Mouse (Mus musculus) kidney, adult 2 months (tissue): ENCODE measurements around the gene Klrb1b. TPM values are rescaled to one million over a fixed set of nuclear protein-coding genes. Genes with fewer than 3 reads are reported as not detected.

Experiments used
- DNase-seq: peaks from one replicate; pipeline ENCODE4 v3.0.0; 2021
- H3K27ac ChIP-seq: fragments of 200-500 bp; 2 replicates; pipeline ENCODE4 v1.5.1; 2012; ENCODE audit warnings: low read depth, low read length, control low read depth, inconsistent platforms; ENCODE audit not compliant: insufficient read depth
- H3K27me3 ChIP-seq: fragments of 200-500 bp; replicated peaks from 2 replicates; pipeline ENCODE4 v1.6.1; 2012; ENCODE audit warnings: mild to moderate bottlenecking, moderate library complexity, low read length, inconsistent platforms; ENCODE audit not compliant: control insufficient read depth, insufficient read depth
- H3K36me3 ChIP-seq: fragments of 200-500 bp; 2 replicates; pipeline ENCODE4 v1.6.1; 2012; ENCODE audit warnings: mild to moderate bottlenecking, moderate library complexity, low read length, inconsistent platforms; ENCODE audit not compliant: control insufficient read depth, insufficient read depth
- H3K4me1 ChIP-seq: fragments of 200-500 bp; 2 replicates; pipeline ENCODE4 v1.6.1; 2011; ENCODE audit warnings: low read length; ENCODE audit not compliant: control insufficient read depth, insufficient read depth
- H3K4me3 ChIP-seq: fragments of 200-500 bp; 2 replicates; pipeline ENCODE4 v1.5.1; 2011; ENCODE audit warnings: mild to moderate bottlenecking, low read depth, low read length, control low read depth; ENCODE audit not compliant: insufficient read depth
- CTCF ChIP-seq: fragments of 200-500 bp; conservative IDR thresholded peaks from 2 replicates; pipeline ENCODE4 v1.5.1; 2011; ENCODE audit warnings: low read depth, mild to moderate bottlenecking, control low read depth, low read length, moderate library complexity, mixed read lengths; ENCODE audit not compliant: insufficient read depth, insufficient read length
- POLR2A ChIP-seq: fragments of 200-500 bp; IDR thresholded peaks from one replicate; pipeline ENCODE4 v1.6.1; 2011; ENCODE audit warnings: low read depth, low read length, control low read depth
- WGBS: fragments of 180-500 bp; shearing (Covaris S2); methylation state at CpG from one replicate; pipeline ENCODE4 v1.1.7; 2018; 5-methylcytosine and 5-hydroxymethylcytosine counted together
- polyA plus RNA-seq: library from polyadenylated mRNA; depleted of rRNA; stranded (reverse); fragments of >200 nt; gene quantifications from 2 replicates; pipeline ENCODE4 v1.2.3, GENCODE M21; 2012

Klrb1b gene
- polyA plus RNA-seq, 1 experiment = 0.03 TPM

DNA sequence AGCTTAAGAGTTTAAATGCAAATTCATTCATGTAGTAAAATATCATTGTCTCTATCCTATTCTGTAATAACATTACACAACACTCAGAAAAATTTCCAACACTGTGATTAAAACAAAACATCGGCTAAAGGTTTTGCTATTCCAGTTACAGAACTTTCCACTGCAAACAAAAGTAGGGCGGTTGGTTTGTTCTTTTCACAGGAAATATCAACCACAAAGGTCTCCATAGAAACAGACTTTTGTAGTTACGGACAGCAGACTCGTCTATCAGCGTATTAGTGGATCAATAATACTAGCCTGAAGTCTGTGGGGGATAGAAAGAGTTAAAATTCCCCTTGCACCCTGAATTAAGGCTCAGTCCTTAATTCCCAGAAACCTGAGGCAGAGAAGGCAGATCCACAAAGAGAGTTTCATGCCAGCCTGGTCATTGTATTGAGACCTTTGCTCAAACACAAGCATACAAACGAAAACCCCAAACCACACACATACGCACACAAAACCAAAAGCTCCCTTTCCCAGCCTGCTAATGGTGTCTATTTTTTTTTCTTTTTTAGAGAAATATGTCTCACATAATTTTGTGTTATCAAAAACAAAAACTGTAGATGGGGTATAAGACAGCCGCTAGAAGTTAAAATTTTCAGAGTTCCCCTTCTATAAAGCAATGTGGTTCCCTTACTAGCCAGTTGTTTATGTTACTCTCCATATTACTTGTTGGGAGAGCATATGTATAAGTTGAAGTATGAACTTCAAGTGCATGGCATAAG lies 10.2 kb upstream of the Klrb1b start:
- WGBS = 91% methylated on average over 8 of the region's 8 CpGs
- no peaks in the 10 kb centered on the region for H3K27me3 ChIP-seq
- no peaks in the 10 kb centered on the region for H3K4me1 ChIP-seq
- no peak for TF ChIP-seq POLR2A
- no peak for TF ChIP-seq CTCF
- H3K4me3 ChIP-seq = no peak overlapping the region
- H3K27ac ChIP-seq = no peak overlapping the region
- no peak for DNase-seq
- no peaks in the 10 kb centered on the region for H3K36me3 ChIP-seq

GRCm38 (mm10) chr6:128835571-128835970 lies 9.4 kb upstream of the Klrb1b start:
- no peak for TF ChIP-seq CTCF
- TF ChIP-seq POLR2A = no peak
- no peaks in the 10 kb centered on the region for H3K27me3 ChIP-seq
- H3K27ac ChIP-seq = no peak overlapping the region
- no peak for DNase-seq
- H3K4me3 ChIP-seq = no peak overlapping the region
- no peaks in the 10 kb centered on the region for H3K36me3 ChIP-seq
- no peaks in the 10 kb centered on the region for H3K4me1 ChIP-seq
- 82% methylated on average over 4 of the region's 4 CpGs for WGBS

DNA sequence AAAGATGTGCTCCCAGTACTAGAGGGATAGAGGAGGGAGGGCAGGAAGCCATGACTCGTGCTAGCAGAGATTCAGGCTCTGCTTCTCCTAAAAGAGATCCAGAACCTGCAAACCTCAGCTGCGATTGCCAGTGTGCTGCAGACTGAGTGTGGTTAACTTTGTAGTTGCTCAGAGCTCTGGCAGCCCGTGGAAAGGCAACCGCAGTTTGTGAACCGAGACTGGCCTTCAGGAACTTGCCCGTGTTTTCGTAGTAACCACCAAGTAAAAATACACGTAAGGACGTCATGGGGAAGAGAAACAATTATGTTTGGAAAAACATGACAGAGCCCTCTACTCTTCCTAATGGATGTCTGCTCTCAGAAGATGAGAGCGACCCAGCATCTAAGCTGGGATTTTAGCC lies 6.9 kb upstream of the Klrb1b start:
- H3K4me1 ChIP-seq = no peaks in the 10 kb centered on the region
- H3K36me3 ChIP-seq = no peaks in the 10 kb centered on the region
- no peak for DNase-seq
- H3K27ac ChIP-seq = no peak overlapping the region
- no peak overlapping the region for H3K4me3 ChIP-seq
- TF ChIP-seq CTCF (no peak), POLR2A (no peak)
- no peaks in the 10 kb centered on the region for H3K27me3 ChIP-seq
- 78% methylated on average over 10 of the region's 10 CpGs for WGBS

- TF ChIP-seq POLR2A = no peak
- TF ChIP-seq CTCF = no peak
- H3K4me3 ChIP-seq = no peak overlapping the region
- no peaks in the 10 kb centered on the region for H3K27me3 ChIP-seq
- H3K27ac ChIP-seq = no peak overlapping the region
- no peaks in the 10 kb centered on the region for H3K36me3 ChIP-seq
- 63% methylated on average over 4 of the region's 4 CpGs for WGBS
- H3K4me1 ChIP-seq = no peaks in the 10 kb centered on the region
- DNase-seq = no peak
Measured at GRCm38 (mm10) chr6:128829837-128830236, 3.7 kb upstream of the Klrb1b start.

GRCm38 (mm10) chr6:128826781-128827180 lies 650 bp upstream of the Klrb1b start:
- WGBS = 85% methylated on average over 3 of the region's 3 CpGs
- Histone ChIP-seq H3K27ac (no peak overlapping the region), H3K4me3 (no peak overlapping the region), H3K4me1 (no peaks in the 10 kb centered on the region), H3K27me3 (no peaks in the 10 kb centered on the region), H3K36me3 (no peaks in the 10 kb centered on the region)
- TF ChIP-seq POLR2A (no peak), CTCF (no peak)
- DNase-seq = no peak

- H3K4me1 ChIP-seq = no peaks in the 10 kb centered on the region
- WGBS = 77% methylated on average over 4 of the region's 4 CpGs
- TF ChIP-seq POLR2A (no peak), CTCF (no peak)
Measured at GRCm38 (mm10) chr6:128818083-128818802, 7.9 kb downstream of the Klrb1b start.

DNA sequence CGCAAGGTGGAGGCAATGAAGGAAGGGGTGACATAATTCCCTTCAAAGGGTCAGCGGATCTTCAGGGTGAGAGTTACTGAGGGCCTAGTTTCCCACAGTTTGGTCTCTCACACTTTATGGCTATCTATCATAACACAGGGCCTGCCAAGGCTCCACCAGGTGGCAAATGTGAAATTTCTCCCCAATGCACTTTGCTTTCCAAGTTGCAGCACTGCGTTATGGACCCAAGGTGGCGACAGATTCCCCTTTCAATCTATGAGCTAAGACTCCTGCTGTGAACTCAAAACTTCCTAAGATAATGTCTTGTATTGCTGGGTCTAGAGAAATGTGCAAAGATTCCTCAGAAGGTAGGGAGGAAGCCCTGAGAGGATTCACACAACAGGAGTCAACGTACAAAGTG lies 17.6 kb downstream of the Klrb1b start:
- Histone ChIP-seq H3K4me1 (no peaks in the 10 kb centered on the region), H3K27ac (no peak overlapping the region), H3K36me3 (no peaks in the 10 kb centered on the region), H3K4me3 (no peak overlapping the region), H3K27me3 (no peaks in the 10 kb centered on the region)
- peak; percentile 58 for DNase-seq
- 78% methylated on average over 5 of the region's 5 CpGs for WGBS
- no peak for TF ChIP-seq POLR2A
- TF ChIP-seq CTCF = peak; percentile 63

More at GRCm38 (mm10) chr6:128818083-128818802, 7.9 kb downstream of the Klrb1b start:
- no peak for DNase-seq
- Histone ChIP-seq H3K27me3 (no peaks in the 10 kb centered on the region), H3K4me3 (no peak overlapping the region), H3K36me3 (no peaks in the 10 kb centered on the region), H3K27ac (no peak overlapping the region)
